Mouse (Mus musculus) urinary bladder, postnatal 14 days (tissue): Measurements from ENCODE around the gene Skiv2l.
"Not testable (repeated sequence)": the region's sequence is repeated elsewhere in the genome, so short reads cannot be mapped to it uniquely, and the experiment has no call there.

Source experiments
- DNase-seq: peaks from one replicate; pipeline ENCODE4 v3.0.0; 2021; ENCODE audit warnings: low spot score

Gene Skiv2l

DNA sequence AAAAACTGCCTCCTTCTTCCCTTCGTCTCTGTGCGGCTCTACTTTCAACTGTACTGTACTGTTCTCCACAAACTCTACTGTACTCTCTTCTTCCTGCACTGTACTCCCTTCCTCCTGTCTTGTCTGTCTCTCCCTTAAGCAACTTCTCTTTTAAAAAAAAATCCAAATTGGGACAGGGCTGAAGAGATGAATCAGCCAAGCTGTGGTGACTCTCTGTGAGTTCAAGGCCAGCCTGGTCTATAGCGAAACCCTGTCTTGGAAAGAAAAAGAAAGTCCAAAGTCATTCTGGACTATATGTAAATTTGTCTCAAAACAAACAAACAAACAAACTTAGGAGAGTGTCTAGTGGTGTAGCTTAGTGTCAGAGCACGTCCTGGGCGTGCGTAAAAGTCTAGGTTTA, 24.3 kb upstream of the Skiv2l start:
- DNase-seq = no peak

GRCm38 (mm10) chr17:34865981-34866380, 16.0 kb upstream of the Skiv2l start:
- no peak for DNase-seq

DNA sequence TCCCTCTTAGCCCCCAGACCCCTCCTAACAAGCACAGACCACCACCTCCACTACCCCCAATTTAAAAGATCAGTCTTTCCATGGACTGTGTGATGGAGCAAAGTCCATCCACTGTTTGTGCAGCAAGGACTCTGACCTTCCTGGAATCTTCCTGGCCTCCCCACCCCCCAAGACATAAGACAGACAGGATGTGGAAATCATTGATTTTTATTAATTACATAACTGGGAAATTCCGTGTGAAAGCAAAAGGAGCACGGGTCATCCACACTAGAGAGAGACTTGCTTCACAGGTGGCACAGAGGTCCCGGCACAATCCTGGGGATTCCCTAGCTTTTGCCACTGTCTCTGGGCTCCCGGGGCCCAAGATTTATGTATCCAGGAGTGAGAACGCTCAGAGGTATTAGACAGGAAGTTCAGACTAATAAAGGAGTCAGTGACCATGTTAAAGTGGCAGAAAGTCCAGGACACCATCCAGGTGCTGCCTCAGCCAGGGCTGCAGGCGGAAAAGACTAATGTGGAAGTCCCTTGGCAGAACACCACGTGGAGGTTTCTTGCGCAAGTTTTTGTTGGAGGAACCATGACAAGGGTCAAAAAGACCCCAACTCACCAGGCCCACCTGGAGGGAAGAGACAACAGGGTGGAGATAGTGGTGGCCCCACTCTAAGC, 12.5 kb upstream of the Skiv2l start, which contains the start of gene Cfb:
Cfb (minus strand) TSS at position 103 of the 666 bp plus-strand sequence.
- no peak for DNase-seq

GRCm38 (mm10) chr17:34861704-34862415, 11.8 kb upstream of the Skiv2l start:
- peak; percentile 36 for DNase-seq

DNA sequence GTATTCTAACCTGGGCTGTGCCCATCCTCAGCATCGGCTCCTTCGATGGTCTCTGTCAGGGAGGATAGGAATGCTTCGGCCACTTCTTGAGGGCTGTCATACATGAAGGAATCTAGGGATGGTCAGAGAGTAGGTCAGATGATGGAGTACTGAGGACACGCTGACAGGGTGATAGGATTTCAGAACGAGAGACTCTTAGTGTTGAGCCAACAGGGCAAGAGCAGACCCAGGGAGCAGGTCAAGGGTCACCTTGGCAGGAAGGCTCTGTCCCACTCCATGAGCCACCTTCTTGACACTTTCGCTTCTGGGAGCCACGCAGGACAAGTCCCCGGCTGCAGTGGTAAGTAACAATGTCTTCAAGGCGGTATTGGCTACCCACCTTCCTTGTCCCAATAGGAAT, 10.5 kb upstream of the Skiv2l start:
- DNase-seq = no peak

DNA sequence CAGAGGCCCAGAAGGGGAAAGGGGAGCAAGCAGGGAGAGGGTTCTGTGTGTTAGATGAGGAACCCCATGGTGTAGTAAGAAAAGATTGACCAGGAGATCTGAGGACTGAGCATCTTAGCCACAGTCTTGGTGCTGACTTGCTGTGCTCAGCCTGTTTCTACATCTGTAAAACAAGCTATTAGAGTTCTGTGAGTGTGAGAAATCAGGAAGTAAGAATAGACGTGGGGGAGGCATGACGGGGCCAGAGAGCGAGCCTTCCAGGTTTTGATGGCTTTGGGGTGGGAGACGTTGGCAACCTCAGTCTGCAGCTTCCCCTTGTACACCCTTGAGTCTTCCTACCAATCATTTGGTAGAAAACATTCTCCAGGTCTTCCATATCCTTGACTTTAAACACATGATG, 8.7 kb upstream of the Skiv2l start:
- no peak for DNase-seq

DNA sequence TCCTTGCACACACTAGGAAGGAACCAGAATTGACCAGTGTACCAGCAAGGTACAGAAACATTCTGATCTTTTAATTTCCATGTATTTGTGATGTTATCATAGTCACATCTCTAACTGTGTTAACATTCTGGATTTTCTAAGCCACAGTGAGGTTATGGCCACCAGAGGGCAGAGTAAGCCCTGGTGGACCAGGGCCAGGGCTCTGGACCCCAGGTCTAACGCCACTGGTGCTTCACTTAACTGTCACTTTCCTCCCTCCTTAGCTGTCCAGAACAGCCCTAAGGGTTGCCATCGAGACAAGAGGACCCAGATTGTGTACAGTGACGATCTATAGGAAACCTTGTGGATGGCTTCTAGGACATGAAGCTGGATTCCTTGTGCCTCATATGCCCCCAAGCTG, 5.8 kb upstream of the Skiv2l start:
- DNase-seq = peak; percentile 63

GRCm38 (mm10) chr17:34854761-34855160, 4.8 kb upstream of the Skiv2l start:
- DNase-seq = no peak

- no peak for DNase-seq
Observed at GRCm38 (mm10) chr17:34853511-34853910, 3.5 kb upstream of the Skiv2l start.

DNA sequence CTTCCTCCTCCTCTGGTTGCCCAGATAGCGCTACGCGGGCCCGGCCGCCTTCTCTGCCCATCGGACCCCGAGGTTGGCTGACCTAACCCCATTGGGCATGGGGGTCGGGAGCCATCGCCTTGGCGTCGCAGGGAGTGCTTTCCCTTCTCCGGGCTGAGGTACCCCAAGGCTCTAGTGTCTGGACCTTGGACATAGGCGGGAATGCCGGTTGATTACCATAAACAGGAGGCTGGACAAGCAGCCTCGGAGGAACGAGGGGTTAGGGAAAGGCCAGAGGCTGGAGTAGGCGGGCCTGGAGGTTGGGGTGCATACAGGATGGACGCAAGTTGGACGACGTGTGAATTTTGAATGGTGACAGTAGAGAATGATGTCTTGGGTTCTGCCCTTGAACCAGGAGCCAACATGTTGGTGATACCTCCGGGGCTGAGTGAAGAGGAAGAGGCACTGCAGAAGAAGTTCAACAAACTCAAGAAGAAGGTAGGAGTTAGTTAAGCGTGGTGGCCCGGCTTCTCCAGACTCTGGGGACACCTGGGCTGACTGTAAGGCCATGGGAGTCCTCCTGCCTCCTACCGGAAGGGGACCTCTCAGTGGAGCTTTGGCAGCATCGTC, 611 bp upstream of the Skiv2l start:
- no peak for DNase-seq

- DNase-seq = no peak
Observed at GRCm38 (mm10) chr17:34847615-34848014, 2.4 kb downstream of the Skiv2l start.

DNA sequence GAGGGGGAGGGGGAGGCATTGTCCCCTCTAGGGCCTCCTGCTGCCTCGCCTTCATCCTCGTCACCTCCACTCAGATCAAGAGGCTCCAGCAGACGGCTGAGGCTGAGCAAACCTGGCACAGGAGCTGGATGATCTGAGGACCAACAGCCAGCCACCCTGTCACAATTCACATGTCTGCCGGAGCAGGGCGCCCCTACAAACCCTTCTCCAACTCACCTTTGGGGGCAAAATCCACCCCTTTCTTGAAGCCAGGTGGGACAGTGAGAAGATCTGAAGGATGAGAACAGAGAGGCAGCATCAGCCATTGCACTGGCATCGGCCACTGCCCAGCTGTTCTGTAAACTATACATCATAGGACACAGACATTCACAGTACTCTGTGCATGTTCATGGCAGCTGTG, 2.8 kb downstream of the Skiv2l start:
- no peak for DNase-seq

DNA sequence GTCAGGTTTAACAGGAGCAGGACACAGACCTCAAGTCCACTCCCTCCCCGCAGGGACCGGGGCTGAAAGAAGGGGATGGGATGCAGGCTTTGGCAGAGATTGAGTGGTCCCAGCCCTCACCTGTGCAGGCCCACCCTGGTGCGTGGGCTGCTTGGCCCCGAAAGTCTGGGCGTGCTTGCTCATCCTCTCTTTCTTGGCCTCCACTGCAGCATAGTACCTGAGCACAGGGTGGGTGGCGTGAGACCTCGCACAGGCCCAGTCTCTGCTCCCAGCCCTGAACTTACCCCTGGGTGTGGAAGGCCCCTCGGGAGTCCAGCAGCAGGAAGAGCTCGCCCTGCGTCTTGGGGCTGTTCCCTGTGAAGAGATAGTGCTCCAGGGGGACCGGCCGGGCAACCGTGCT, 5.1 kb downstream of the Skiv2l start:
- no peak for DNase-seq

DNA sequence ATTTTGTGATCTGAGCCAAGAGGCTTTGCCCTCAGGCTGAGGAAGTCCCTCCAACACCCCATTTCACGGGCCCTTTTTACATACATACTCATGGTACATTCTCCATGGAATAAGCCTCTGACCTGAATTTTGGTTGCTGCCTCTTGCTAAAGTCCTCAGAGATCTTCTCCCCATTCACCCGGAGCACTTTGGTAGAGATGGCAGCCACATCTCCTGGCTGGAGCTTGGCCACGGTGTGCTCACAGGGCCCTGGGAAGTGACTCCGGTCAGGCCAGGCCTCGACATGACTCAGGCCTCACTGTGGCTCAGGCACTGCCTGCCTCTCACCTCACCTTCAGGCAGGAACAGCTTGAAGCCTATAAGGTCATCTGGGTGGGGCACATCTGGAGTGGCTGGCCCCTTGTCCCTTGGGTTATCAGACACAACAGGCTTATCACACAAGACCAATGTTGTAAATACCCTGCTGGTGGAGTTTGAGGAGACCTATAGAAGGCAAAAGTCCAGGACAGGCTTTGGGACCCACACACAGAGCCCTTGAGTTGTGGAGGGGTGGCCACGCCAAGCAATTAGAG, 9.2 kb downstream of the Skiv2l start:
- no peak for DNase-seq

GRCm38 (mm10) chr17:34838785-34839184, 11.2 kb downstream of the Skiv2l start:
- no peak for DNase-seq

DNA sequence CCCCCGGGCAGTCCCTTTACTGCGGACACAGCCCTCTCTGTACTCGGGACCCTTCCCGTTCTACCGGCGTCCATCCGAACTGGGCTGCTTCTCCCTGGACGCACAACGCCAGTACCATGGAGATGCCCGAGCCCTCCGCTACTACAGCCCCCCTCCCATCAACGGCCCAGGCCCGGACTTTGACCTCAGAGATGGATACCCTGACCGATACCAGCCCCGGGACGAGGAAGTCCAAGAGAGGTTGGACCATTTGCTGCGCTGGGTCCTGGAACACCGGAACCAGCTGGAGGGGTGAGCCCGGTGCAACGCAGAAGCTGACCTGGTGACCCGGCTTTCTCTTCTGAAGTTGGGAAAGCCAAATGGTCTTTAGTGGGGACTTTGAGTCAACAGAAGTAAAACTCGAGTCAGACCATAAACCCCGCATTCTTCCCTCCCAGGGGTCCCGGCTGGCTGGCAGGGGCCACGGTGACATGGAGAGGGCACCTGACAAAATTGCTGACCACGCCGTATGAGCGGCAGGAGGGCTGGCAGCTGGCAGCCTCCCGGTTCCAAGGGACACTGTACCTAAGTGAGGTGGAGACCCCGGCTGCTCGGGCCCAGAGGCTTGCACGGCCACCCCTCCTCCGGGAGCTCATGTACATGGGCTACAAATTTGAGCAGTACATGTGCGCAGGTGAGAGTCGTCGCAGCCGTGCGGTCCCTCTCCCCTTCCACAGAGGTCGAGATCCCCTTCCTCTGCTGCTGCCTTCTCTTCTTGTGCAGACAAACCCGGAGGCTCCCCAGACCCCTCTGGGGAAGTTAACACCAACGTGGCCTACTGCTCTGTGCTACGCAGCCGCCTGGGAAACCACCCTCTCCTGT, 12.3 kb downstream of the Skiv2l start:
- no peak for DNase-seq

- peak; percentile 96 for DNase-seq
Observed at GRCm38 (mm10) chr17:34836856-34837221, 13.2 kb downstream of the Skiv2l start, which contains the start of the genes Stk19 and Dxo. Gene Stk19, minus strand, starts transcription at chr17:34836945. Gene Dxo, plus strand, starts transcription at chr17:34837019.

- DNase-seq = no peak
Observed at GRCm38 (mm10) chr17:34836155-34836855, 13.7 kb downstream of the Skiv2l start.

DNA sequence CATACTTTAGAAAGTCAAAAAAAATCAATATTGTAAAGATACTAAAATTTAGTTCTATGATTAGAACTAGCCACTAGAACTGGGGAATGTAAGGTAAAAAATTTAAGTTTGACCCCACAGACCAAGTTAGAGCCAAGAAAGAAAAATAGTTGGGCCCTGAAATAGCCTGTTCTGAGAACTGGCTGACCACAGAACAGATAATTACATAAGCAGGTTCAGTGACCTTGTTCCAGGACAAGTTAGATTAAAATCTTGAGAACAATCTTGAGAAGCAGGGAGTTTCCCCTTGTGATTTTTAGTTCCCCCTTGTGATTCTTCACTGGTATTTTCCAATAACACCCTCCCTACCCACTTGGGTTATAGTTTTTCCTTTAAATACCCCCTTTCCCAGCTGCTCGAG, 19.2 kb downstream of the Skiv2l start:
- not testable (repeated sequence) for DNase-seq

GRCm38 (mm10) chr17:34814818-34815370, 35.1 kb downstream of the Skiv2l start:
- no peak for DNase-seq

DNA sequence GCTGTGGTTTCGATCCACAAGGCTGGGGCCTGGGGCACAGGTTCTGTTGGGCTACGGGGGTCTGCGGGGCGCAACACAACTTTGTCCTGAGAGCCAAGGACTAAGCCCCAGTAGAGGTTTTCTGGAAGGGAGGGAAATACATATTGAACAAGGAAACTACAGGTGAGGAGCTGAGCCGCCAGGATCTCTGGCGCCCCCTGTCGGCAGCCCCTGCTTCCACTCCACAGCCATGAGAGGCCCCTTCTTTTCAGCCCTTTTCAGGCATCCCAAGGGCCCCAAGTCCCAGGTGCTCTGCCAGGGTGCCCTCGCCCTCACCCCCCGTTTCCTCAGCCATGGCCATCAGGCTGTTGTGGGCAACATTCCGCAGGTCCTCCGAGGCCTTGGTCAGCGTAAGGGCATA, 36.3 kb downstream of the Skiv2l start:
- DNase-seq = peak; percentile 35
